Mouse (Mus musculus) lung, adult 2 months (tissue): ENCODE data around the gene Selenok.

Source experiments
- CTCF ChIP-seq: fragments of 200-500 bp; IDR thresholded peaks from 2 replicates; pipeline ENCODE4 v1.5.1; 2011; ENCODE audit warnings: mild to moderate bottlenecking, low read length, control low read depth; ENCODE audit not compliant: insufficient read depth
- POLR2A ChIP-seq: fragments of 200-500 bp; IDR thresholded peaks from 2 replicates; pipeline ENCODE4 v1.6.1; 2011; ENCODE audit warnings: low read depth, mild to moderate bottlenecking, control low read depth, low read length, borderline replicate concordance; ENCODE audit errors: extremely low read depth

GRCm38 (mm10) chr14:29999475-29999811 lies 31.3 kb downstream of the Selenok start:
- TF ChIP-seq CTCF (no peak), POLR2A (no peak)
